Mouse (Mus musculus) ES-E14 (cell line): ENCODE results near the gene Rpl28. TPM values are rescaled to one million over a fixed set of nuclear protein-coding genes. Genes with fewer than 3 reads are reported as not detected.

Experiments
- DNase-seq: peaks from one replicate; pipeline ENCODE4 v3.0.0-alpha.2; 2013; ENCODE audit warnings: low read depth, low spot score
- H3K27ac ChIP-seq: 2 replicates; pipeline ENCODE4 v1.5.1; 2012; ENCODE audit warnings: low read depth, mild to moderate bottlenecking, low read length, moderate library complexity, mixed read lengths; ENCODE audit not compliant: poor library complexity, insufficient read depth, severe bottlenecking
- H3K36me3 ChIP-seq: 2 replicates; pipeline ENCODE4 v1.6.1; 2012; ENCODE audit warnings: mild to moderate bottlenecking, low read length, moderate library complexity, mixed read lengths; ENCODE audit not compliant: control insufficient read depth, poor library complexity, insufficient read depth, severe bottlenecking
- H3K4me1 ChIP-seq, 2 experiments: fragments of 150-350 bp in 1 of 2; sonication (generic) in 1 of 2; 2 replicates each; pipeline ENCODE4 v1.6.1; 2012; ENCODE audit warnings: low read length in 2 of 2, mild to moderate bottlenecking in 1 of 2, mixed read lengths in 1 of 2; ENCODE audit not compliant: control insufficient read depth in 2 of 2, insufficient read depth in 2 of 2, poor library complexity in 1 of 2
- H3K4me3 ChIP-seq, 2 experiments: fragments of 150-350 bp in 1 of 2; sonication (generic) in 1 of 2; 2 replicates each; pipeline ENCODE4 v1.5.1; 2012; ENCODE audit warnings: low read length in 2 of 2, low read depth in 1 of 2, mild to moderate bottlenecking in 1 of 2, mixed read lengths in 1 of 2; ENCODE audit not compliant: insufficient read depth in 1 of 2, poor library complexity in 1 of 2, severe bottlenecking in 1 of 2
- H3K9ac ChIP-seq: 2 replicates; pipeline ENCODE4 v1.6.1; 2012; ENCODE audit warnings: low read depth, mild to moderate bottlenecking, low read length, mixed read lengths; ENCODE audit not compliant: poor library complexity, insufficient read depth, severe bottlenecking
- H3K9me3 ChIP-seq: fragments of 150-350 bp; sonication (generic); 2 replicates; pipeline ENCODE4 v1.6.1; 2012; ENCODE audit warnings: low read depth, mild to moderate bottlenecking, low read length; ENCODE audit not compliant: control insufficient read depth, insufficient read depth
- CHD2 ChIP-seq: IDR thresholded peaks from 2 replicates; pipeline ENCODE4 v1.6.1; 2014; ENCODE audit warnings: mild to moderate bottlenecking, low read depth, low read length, inconsistent platforms
- HCFC1 ChIP-seq: IDR thresholded peaks from 2 replicates; pipeline ENCODE4 v1.6.1; 2012; ENCODE audit warnings: low read length, inconsistent platforms, borderline replicate concordance; ENCODE audit not compliant: insufficient read depth
- MAFK ChIP-seq: IDR thresholded peaks from 2 replicates; pipeline ENCODE4 v1.6.1; 2014; ENCODE audit warnings: mild to moderate bottlenecking, low read depth, low read length, inconsistent platforms; ENCODE audit not compliant: insufficient read depth
- ZC3H11A ChIP-seq: IDR thresholded peaks from 2 replicates; pipeline ENCODE4 v1.6.1; 2012; ENCODE audit warnings: low read depth, mild to moderate bottlenecking, inconsistent platforms, low read length, borderline replicate concordance
- ZNF384 ChIP-seq: IDR thresholded peaks from 2 replicates; pipeline ENCODE4 v1.6.1; 2012; ENCODE audit warnings: low read depth, low read length, inconsistent platforms
- in situ Hi-C, 2 experiments: fragments of 600-800 bp; cut with MboI; formaldehyde crosslinking; loops; one replicate each; pipeline ENCODE4 v1.15.1; 2025; ENCODE audit warnings: low sequenced_read_pairs in 2 of 2, inconsistent platforms in 1 of 2; ENCODE audit not compliant: unreplicated experiment in 2 of 2
- total RNA-seq: library from RNA; depleted of rRNA; stranded (reverse); fragments of 300-350 nt; gene quantifications from 2 replicates; pipeline ENCODE4 v1.2.3, GENCODE M21; 2012; rRNA removed

Gene Rpl28
- total RNA-seq, 1 experiment = 1,352 TPM

GRCm38 (mm10) chr7:4842634-4843131 is 50.0 kb downstream of the Rpl28 start:
- H3K9me3 ChIP-seq = no peaks in the 10 kb centered on the region
- DNase-seq = no peak
- H3K4me1 ChIP-seq = peaks cover 2 to 15% of the 10 kb centered on the region in 2 experiments; a peak in 2 of 4 replicates
- TF ChIP-seq CHD2 (no peak), ZC3H11A (no peak), ZNF384 (no peak), MAFK (no peak), HCFC1 (no peak)
- no peaks in the 10 kb centered on the region for H3K36me3 ChIP-seq
- peak overlapping the region; percentile 63 to 75; a peak in 3 of 4 replicates for H3K4me3 ChIP-seq
- in situ Hi-C loops = no loop called here
- H3K9ac ChIP-seq = no peak overlapping the region
- no peak overlapping the region for H3K27ac ChIP-seq

DNA sequence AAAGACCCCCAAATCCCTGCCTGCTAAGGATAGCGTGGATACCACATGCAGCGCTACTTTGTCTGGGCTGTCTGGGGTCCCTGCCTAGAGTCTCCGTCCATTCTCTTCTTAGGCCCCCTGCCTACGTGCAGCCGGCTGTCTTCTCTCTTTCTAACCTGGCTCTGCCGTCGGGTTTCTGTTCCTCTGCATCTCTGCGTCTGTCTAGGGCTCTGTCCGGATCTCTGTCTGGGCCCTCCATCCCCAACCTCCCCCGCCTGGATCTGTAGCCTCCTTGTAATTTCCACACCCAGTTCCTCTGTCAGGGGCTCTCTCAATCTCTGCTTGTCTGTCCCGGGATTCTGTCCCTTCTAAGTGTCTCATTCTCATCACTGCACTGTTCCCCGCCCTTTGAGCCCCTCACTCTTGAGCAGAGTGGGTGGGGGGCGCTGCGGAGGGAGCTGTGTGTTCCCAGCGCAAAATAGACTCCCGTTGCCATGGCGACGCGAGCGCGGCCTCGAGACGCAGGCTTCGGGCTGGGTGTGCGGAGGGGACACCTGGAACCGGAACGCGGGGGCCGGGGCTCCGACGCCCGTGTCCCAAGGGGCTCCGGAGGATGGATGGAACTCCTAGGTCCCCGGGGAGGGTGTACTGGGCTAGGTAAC is 51.0 kb downstream of the Rpl28 start:
- peaks cover 2 to 14% of the 10 kb centered on the region in 2 experiments; a peak in 2 of 4 replicates for H3K4me1 ChIP-seq
- H3K36me3 ChIP-seq = no peaks in the 10 kb centered on the region
- peak overlapping the region; percentile 63 to 75; a peak in 3 of 4 replicates for H3K4me3 ChIP-seq
- no peak for DNase-seq
- no peaks in the 10 kb centered on the region for H3K9me3 ChIP-seq
- TF ChIP-seq ZC3H11A (no peak), CHD2 (no peak), HCFC1 (no peak), MAFK (no peak), ZNF384 (no peak)
- no peak overlapping the region for H3K27ac ChIP-seq
- in situ Hi-C loops = no loop called here
- peak overlapping the region; percentile 33 for H3K9ac ChIP-seq

DNA sequence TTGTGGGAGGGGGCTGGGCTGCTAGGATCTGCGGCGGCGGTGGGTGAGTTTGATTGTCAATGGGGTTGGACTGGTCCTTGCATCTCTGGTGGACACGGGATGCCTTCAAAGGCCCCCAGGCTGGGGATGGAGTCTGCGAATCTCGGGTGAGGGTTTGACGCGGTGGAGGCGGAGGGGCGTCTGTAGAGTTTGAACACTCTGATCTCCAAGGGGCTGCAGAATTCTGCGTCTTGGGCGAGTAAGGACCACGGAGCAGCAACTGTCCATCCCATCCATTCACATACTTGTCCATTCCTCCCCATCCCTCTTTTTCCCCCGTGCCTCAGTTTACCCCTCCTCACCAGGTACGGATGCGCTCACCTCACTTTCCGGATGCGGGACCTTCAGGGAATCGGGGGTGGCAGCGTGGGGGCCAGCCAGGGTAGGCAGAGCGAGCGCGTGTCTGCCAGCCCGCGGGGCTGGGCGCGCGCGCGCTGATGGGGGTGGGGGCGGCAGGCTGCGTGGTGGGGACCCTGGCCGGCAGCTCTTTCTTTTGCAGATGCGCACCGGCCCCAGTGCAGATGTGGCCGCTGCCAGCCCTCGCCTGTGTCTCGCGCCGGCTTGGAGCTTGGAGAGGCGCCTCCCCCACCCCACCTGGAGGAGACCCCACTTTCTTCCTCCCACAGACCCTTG is 51.7 kb downstream of the Rpl28 start, which contains the start of gene Shisa7:
Shisa7 (minus strand) TSS at position 452 of the 672 bp plus-strand sequence.
- no peak for DNase-seq
- Histone ChIP-seq H3K9me3 (no peaks in the 10 kb centered on the region), H3K4me3 (peak within 1 kb of the TSS; percentile 63 to 75), H3K4me1 (peaks cover 2 to 14% of the 10 kb centered on the region in 2 experiments; a peak in 2 of 4 replicates), H3K27ac (no peak within 1 kb of the TSS), H3K36me3 (no peaks in the 10 kb centered on the region), H3K9ac (peak within 1 kb of the TSS; percentile 49)
- in situ Hi-C loops = no loop called here
- TF ChIP-seq ZNF384 = no peak
- TF ChIP-seq MAFK = no peak
- TF ChIP-seq ZC3H11A = no peak
- TF ChIP-seq HCFC1 = no peak
- no peak for TF ChIP-seq CHD2

Other genes starting within 250 kb of the Rpl28 start
- 3.0 and 8.7 TPM in 2 replicates for gene Syt5, start 245.3 kb upstream of the Rpl28 start, total RNA-seq
- gene Ptprh, start 188.8 kb upstream of the Rpl28 start, total RNA-seq = 0.18 TPM in 1 of 2 replicates, not detected in the other
- gene Tmem86b, start 161.5 kb upstream of the Rpl28 start, total RNA-seq = 8.1 and 8.6 TPM in 2 replicates
- gene Ppp6r1, start 133.9 kb upstream of the Rpl28 start, total RNA-seq = 55.4 and 62.9 TPM in 2 replicates
- gene Hspbp1, start 107.8 kb upstream of the Rpl28 start, total RNA-seq = 56.6 and 61.2 TPM in 2 replicates
- 20.7 and 26.2 TPM in 2 replicates for gene Brsk1, start 102.3 kb upstream of the Rpl28 start, total RNA-seq
- gene Tmem150b, start 67.6 kb upstream of the Rpl28 start, total RNA-seq = 0.53 and 0.94 TPM in 2 replicates
- 68.4 and 121 TPM in 2 replicates for gene Kmt5c, start 52.8 kb upstream of the Rpl28 start, total RNA-seq
- gene Cox6b2, start 39.8 kb upstream of the Rpl28 start, total RNA-seq = 46.4 and 130 TPM in 2 replicates
- 0.11 TPM in 1 of 2 replicates, not detected in the other for gene Fam71e2, start 21.6 kb upstream of the Rpl28 start, total RNA-seq
- 1.2 and 2.1 TPM in 2 replicates for gene Il11, start 10.0 kb upstream of the Rpl28 start, total RNA-seq
- not detected in 2 replicates for gene Tmem190, start 9.9 kb upstream of the Rpl28 start, total RNA-seq
- 13.0 and 27.7 TPM in 2 replicates for gene Tmem238, start 3.2 kb upstream of the Rpl28 start, total RNA-seq
- 461 and 499 TPM in 2 replicates for gene Ube2s, start 19.7 kb downstream of the Rpl28 start, total RNA-seq
- 6.9 and 8.4 TPM in 2 replicates for gene Shisa7, start 51.8 kb downstream of the Rpl28 start, total RNA-seq
- gene Isoc2b, start 77.4 kb downstream of the Rpl28 start, total RNA-seq = 3.5 and 3.7 TPM in 2 replicates
- gene Isoc2a, start 84.3 kb downstream of the Rpl28 start, total RNA-seq = 13.0 and 16.1 TPM in 2 replicates
- gene Gm36210, start 113.6 kb downstream of the Rpl28 start, total RNA-seq = 1.6 and 2.2 TPM in 2 replicates
- 4.0 and 4.3 TPM in 2 replicates for gene Zfp628, start 122.3 kb downstream of the Rpl28 start, total RNA-seq
- gene Nat14, start 129.2 kb downstream of the Rpl28 start, total RNA-seq = 1.2 and 1.7 TPM in 2 replicates
- gene Ssc5d, start 132.9 kb downstream of the Rpl28 start, total RNA-seq = 0.94 and 1.3 TPM in 2 replicates
- 0.22 and 0.95 TPM in 2 replicates for gene Sbk2, start 171.5 kb downstream of the Rpl28 start, total RNA-seq
- gene Sbk3, start 178.3 kb downstream of the Rpl28 start, total RNA-seq = not detected in 2 replicates
- 2.9 and 3.4 TPM in 2 replicates for gene Zfp579, start 203.3 kb downstream of the Rpl28 start, total RNA-seq
- gene Zfp524, start 221.5 kb downstream of the Rpl28 start, total RNA-seq = 2.6 and 3.9 TPM in 2 replicates
- gene Fiz1, start 221.8 kb downstream of the Rpl28 start, total RNA-seq = 45.9 and 47.4 TPM in 2 replicates
- not detected in 2 replicates for gene Gm44973, start 222.6 kb downstream of the Rpl28 start, total RNA-seq
- 12.9 and 18.4 TPM in 2 replicates for gene Zfp865, start 227.5 kb downstream of the Rpl28 start, total RNA-seq
- gene Ccdc106, start 227.7 kb downstream of the Rpl28 start, total RNA-seq = 7.5 and 11.2 TPM in 2 replicates
- not detected in 2 replicates for gene 4632433K11Rik, start 241.2 kb downstream of the Rpl28 start, total RNA-seq
- 0.58 and 0.71 TPM in 2 replicates for gene Zfp784, start 245.6 kb downstream of the Rpl28 start, total RNA-seq